Mouse (Mus musculus) 3T3-L1 (cell line): ENCODE results near the gene Usp25.

Source experiments
- DNase-seq: peaks from one replicate; pipeline ENCODE4 v3.0.0-alpha.2; 2015; ENCODE audit warnings: low read depth, low spot score

Gene Usp25

DNA sequence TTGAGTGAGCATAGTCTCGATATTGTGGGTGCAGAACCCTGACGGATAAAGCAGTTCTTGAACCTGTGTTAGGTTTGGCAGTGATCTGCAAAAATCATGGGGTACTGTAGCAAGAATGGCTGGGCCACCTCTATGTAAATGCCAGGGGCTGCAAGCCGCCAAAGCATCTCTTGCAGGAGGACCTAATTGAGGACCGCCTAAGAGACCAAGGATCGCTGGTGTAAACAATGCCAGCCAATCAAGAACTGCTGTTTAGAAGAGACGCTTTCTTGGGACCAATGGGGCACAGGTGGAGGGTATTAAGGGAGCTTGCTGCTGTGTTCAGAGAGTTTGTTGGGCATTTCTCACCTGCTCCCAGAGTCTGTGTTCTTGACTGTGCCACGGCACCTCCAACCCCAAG is 127.1 kb downstream of the Usp25 start:
- DNase-seq, result no peak

DNA sequence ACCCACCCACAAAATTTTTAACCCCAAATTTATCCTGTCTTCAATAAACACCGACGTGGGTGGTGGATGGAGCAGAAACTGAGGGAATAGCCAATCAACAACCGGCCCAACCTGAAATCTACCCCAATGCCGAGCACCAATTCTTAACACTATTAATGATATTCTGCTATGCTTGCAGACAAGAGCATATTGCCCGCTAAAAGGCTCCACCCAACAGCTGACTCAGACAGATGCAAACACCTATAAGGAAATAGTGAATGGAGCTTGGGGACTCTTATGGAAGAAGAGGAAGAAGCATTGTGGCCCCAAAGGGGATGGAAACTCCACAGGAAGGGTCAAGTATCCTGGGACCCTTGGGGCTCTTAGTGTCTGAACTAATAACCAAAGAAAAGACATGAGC is 133.3 kb downstream of the Usp25 start:
- no peak for DNase-seq

DNA sequence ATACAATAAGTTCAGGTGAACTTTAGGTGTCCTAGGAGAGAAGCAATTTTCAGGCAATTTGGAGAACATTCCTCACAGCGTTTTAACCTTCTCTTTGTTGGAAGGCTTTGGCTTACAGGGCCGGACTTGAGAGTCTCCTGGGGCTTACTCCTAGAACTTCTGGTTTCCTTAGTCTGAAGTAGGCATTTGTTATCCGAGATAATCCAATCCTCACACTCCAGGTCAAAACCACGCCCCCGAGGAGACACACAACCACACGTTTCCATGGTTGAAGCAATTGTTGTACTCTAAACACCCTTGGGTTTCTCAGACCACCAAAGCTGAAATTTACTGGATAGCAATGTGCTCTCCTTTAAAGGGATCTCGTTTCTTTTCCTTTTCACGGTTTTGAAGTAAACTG is 136.8 kb downstream of the Usp25 start:
- no peak for DNase-seq

DNA sequence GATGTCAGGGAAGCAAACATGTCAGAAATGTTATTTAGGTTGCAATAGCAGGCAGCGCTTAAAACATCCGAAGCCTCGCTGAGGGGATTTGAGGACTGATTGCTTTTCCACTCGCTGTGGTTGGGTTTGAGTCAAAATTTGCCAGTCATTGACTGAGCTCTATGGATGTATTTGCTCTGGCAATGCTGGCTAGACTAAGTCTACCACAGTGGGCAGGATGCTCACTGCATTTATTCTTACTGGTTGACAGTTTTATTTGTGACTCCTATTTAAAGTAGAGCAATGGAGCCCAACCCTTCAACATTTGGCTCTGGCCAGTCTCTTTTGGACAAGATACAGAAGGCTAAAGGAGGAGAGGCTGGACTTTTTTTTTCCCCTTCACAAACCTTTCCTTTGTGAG is 137.4 kb downstream of the Usp25 start:
- no peak for DNase-seq

DNA sequence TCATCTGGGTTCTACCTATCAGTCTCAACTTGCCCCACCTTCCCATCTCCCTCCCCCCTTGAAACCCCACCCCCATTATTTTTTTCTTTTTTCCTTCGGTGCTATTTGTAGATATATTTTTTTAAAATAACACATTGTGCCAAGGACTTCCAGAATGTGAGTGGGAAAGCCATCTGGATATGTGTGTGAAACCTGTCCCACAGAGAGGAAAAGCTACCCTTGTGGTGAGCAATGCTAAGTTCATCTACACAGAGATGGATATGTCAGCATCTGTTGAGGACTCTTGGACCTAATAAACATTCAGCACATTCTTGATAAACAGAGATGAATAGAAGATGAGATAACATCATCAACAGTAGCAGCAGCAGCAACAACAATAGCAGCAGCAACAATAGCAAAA is 138.8 kb downstream of the Usp25 start:
- DNase-seq, result no peak

DNA sequence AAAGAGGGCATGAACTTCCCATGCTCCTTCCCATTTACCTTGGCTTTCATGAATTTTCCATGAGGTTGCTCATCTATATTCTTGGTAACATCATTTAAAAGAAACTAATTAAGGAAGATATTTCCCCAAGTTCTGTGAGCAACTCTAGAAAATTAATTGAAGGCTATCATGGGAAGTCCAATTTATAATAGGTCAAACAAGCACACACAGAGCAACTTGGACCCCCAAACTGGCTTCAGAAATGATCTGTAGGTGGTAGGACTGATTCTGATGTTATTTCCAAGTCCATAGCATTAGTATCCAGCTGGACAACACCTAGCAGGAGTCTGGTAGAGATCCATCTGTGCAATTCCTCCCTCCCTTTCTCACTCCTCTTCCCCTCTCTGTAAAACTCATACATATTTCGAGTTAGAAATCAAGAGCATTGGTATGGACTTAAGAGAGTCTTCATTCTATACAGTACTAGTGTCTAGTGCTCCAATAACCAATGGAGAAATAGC is 139.8 kb downstream of the Usp25 start:
- DNase-seq, result no peak

DNA sequence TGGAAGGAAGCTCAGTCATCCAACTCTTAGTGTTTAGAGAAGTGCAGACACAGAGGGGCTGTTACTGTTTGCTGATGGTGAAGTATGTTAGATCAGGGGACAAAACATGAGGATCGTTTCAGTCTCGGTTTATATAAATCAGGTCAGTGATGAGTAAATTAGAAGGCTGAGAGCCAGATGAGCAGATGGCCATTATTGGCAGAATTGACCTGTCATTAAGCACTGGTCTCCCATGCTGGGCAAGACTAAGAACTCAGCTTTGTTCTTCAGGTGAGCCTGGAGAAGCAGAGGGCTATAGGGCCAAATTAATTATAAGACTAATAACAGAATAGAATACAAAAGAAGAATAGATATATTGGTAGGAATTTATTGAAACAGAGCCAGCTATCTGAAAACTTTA is 140.3 kb downstream of the Usp25 start:
- no peak for DNase-seq

DNA sequence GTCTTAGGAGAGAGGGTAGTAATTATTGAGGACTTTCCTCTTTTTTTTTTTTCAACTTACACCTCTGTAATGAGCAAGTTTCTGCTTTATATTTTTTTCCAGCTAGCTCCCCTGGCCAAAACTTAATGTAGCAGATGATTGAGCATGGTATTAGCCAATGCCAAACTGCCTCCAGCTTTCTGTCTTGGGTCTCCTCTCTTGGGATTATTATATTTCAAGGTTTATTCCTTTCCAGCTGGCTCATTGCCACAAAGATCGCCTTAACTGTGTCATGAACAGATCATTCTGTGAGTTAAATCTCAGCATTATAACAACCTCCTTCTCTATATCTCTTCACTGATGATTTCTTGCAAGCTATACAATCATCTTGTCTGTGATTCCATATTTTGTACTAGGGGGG is 141.3 kb downstream of the Usp25 start:
- DNase-seq, result no peak
